Mouse (Mus musculus) lung, embryonic 16.5 days (tissue): ENCODE results near the gene Hipk2. TPM values are rescaled to one million over a fixed set of nuclear protein-coding genes. Genes with fewer than 3 reads are reported as not detected.

ENCODE experiments used
- ATAC-seq: fragments of 200-750 bp; cut with Nextera tagmentation; 2 replicates; pipeline ENCODE4 v1.8.0; 2017; ENCODE audit warnings: low read depth, mild to moderate bottlenecking, moderate library complexity
- H3K27ac ChIP-seq: fragments of 300-500 bp; sonication (generic); 2 replicates; pipeline ENCODE4 v1.5.1; 2014; ENCODE audit warnings: mild to moderate bottlenecking, control low read depth, low read length
- H3K27me3 ChIP-seq: fragments of 300-500 bp; sonication (generic); 2 replicates; pipeline ENCODE4 v1.6.1; 2014; ENCODE audit warnings: low read depth, low read length, mixed read lengths; ENCODE audit not compliant: control insufficient read depth, insufficient read depth
- H3K36me3 ChIP-seq: fragments of 300-500 bp; sonication (generic); 2 replicates; pipeline ENCODE4 v1.6.1; 2014; ENCODE audit warnings: low read length; ENCODE audit not compliant: control insufficient read depth, insufficient read depth
- H3K4me1 ChIP-seq: fragments of 300-500 bp; sonication (generic); replicated peaks from 2 replicates; pipeline ENCODE4 v1.6.1; 2014; ENCODE audit warnings: low read length, mixed read lengths; ENCODE audit not compliant: control insufficient read depth, insufficient read depth
- H3K4me2 ChIP-seq: fragments of 300-500 bp; sonication (generic); 2 replicates; pipeline ENCODE4 v1.6.1; 2014; ENCODE audit warnings: low read depth, low read length, control low read depth
- H3K4me3 ChIP-seq: fragments of 300-500 bp; sonication (generic); 2 replicates; pipeline ENCODE4 v1.5.1; 2014; ENCODE audit warnings: mild to moderate bottlenecking, low read length, control low read depth
- H3K9ac ChIP-seq: fragments of 300-500 bp; sonication (generic); 2 replicates; pipeline ENCODE4 v1.6.1; 2014; ENCODE audit warnings: low read length, control low read depth
- H3K9me3 ChIP-seq: fragments of 300-500 bp; sonication (generic); 2 replicates; pipeline ENCODE4 v1.6.1; 2016; ENCODE audit warnings: low read length; ENCODE audit not compliant: control insufficient read depth
- WGBS: fragments of 180-500 bp; shearing (Covaris S2); extraction: QIAGEN DNeasy Blood & Tissue Kit; methylation state at CpG from one replicate; pipeline ENCODE4 v1.1.7; 2014; 5-methylcytosine and 5-hydroxymethylcytosine counted together
- polyA plus RNA-seq: library from polyadenylated mRNA; unstranded; fragments of >200 nt; fragmentation: Nextera tagmentation; extraction: Ambion mirVana; gene quantifications from 2 replicates; pipeline ENCODE4 v1.2.1, GENCODE M21; 2015

The Hipk2 gene
- polyA plus RNA-seq, 1 experiment from 2014 or later: 19.8 TPM

DNA sequence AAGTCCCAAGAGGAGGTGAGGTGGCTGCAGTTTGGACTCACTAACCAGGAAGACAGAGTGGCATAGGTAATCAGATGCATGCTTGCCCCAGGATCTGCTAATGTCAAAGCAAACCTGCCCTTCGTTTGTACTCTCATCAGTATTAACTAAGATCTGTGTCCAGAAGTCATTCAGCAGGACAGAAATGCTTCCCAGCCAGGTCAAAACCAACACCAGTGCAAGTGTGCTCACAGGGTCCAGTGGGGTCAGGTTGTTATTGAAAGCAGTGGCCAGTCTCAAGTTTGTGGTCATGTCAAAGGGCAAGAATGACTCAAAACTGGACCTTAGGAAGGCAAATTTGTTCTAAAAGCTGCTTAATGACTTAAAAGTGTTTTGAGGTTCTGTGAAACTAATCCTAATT lies 9.6 kb downstream of the Hipk2 start:
- no peaks in the 10 kb centered on the region for H3K36me3 ChIP-seq
- no peak overlapping the region for H3K9ac ChIP-seq
- no peak overlapping the region for H3K27ac ChIP-seq
- no peak overlapping the region for H3K4me2 ChIP-seq
- H3K4me1 ChIP-seq: peaks cover 16% of the 10 kb centered on the region
- H3K9me3 ChIP-seq: no peaks in the 10 kb centered on the region
- no peaks in the 10 kb centered on the region for H3K27me3 ChIP-seq
- H3K4me3 ChIP-seq: no peak overlapping the region
- WGBS: 78% methylated on average over 1 of the region's 1 CpGs
- no peak for ATAC-seq

DNA sequence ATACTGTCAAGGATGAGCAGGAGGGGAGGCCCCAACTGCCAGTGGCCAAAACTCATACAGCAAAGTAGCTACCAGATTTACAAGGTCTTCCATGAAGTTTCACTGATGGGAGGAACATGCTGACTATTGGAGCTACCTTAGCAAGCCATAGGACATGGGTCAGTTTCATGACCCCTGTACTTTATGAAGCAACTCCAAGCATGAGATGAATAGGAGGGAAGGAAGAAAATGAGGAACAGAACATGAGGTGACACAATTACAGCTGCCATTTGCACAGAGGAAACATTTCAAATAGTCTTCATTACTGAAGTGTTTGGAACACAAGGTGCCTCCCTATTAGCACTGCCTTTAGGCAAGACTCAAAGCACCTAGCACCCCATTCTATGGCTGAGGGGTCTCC lies 10.2 kb downstream of the Hipk2 start:
- ATAC-seq: no peak
- Histone ChIP-seq H3K9ac (no peak overlapping the region), H3K27me3 (no peaks in the 10 kb centered on the region), H3K4me2 (no peak overlapping the region), H3K36me3 (no peaks in the 10 kb centered on the region), H3K4me1 (peaks cover 13% of the 10 kb centered on the region), H3K27ac (no peak overlapping the region), H3K4me3 (no peak overlapping the region), H3K9me3 (no peaks in the 10 kb centered on the region)

DNA sequence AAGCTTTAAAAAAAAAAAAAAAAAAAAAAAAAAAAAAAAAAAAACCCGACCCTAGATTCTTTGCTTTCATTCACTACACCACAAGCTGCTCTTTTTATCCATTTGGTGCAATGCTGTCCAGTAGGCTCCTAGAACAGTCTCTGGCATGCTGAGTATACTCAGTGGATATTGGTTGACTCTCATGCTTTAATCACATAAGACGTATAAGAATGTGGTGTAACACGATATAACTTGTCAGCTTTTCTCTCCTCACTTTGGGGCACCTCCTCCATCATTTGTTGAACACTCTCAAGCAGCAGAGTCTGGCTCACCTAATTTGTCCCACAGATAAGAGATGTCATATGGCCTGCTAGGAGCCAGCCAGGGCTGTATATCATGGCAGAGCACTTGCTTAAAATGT lies 12.4 kb downstream of the Hipk2 start:
- H3K27me3 ChIP-seq: no peaks in the 10 kb centered on the region
- H3K4me1 ChIP-seq: peaks cover 13% of the 10 kb centered on the region
- H3K27ac ChIP-seq: no peak overlapping the region
- no peaks in the 10 kb centered on the region for H3K36me3 ChIP-seq
- no peak overlapping the region for H3K4me2 ChIP-seq
- no peak overlapping the region for H3K4me3 ChIP-seq
- no peak overlapping the region for H3K9ac ChIP-seq
- peak; percentile 72 for ATAC-seq
- H3K9me3 ChIP-seq: no peaks in the 10 kb centered on the region
- WGBS: 15% methylated on average over 3 of the region's 3 CpGs

GRCm38 (mm10) chr6:38860301-38860700 lies 15.7 kb downstream of the Hipk2 start:
- no peaks in the 10 kb centered on the region for H3K9me3 ChIP-seq
- H3K27ac ChIP-seq: no peak overlapping the region
- no peak for ATAC-seq
- H3K27me3 ChIP-seq: no peaks in the 10 kb centered on the region
- no peaks in the 10 kb centered on the region for H3K36me3 ChIP-seq
- no peak overlapping the region for H3K4me2 ChIP-seq
- H3K4me3 ChIP-seq: no peak overlapping the region
- peaks cover 7% of the 10 kb centered on the region; the same call in 1 of the 2 replicates for H3K4me1 ChIP-seq
- H3K9ac ChIP-seq: no peak overlapping the region
- 89% methylated on average over 2 of the region's 2 CpGs for WGBS

DNA sequence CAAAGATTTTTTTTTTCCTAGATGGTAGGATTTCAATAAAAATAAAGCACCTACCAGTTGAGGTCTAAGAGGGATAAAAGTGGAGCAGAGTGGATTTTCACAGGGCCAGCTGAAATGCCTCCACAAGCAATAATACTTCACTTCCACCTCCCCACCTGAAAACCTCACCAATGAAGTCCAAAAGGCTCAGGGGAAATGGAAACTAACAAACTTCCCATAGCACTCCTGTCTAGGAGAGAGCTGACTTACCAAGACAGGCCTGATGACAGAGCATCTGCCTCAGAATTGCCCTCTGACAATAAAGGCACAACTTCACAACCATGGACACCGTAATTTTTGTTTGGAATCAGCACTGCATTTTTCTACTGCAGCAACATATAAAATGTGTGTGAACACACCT lies 16.1 kb downstream of the Hipk2 start:
- 94% methylated on average over 1 of the region's 1 CpGs for WGBS
- no peak for ATAC-seq
- no peaks in the 10 kb centered on the region for H3K36me3 ChIP-seq

GRCm38 (mm10) chr6:38853561-38853992 lies 22.4 kb downstream of the Hipk2 start:
- 58% methylated on average over 5 of the region's 5 CpGs for WGBS
- no peaks in the 10 kb centered on the region for H3K36me3 ChIP-seq
- ATAC-seq: no peak
- H3K27ac ChIP-seq: 0 out of 2 replicates have a peak overlapping the region, but pooled peaks have one; percentile 12
- peaks cover 1% of the 10 kb centered on the region; the same call in 1 of the 2 replicates for H3K4me1 ChIP-seq
- no peaks in the 10 kb centered on the region for H3K27me3 ChIP-seq
- no peak overlapping the region for H3K4me2 ChIP-seq
- no peaks in the 10 kb centered on the region for H3K9me3 ChIP-seq
- no peak overlapping the region for H3K9ac ChIP-seq
- H3K4me3 ChIP-seq: no peak overlapping the region

More for the DNA sequence above, 16.1 kb downstream of the Hipk2 start:
- Histone ChIP-seq H3K4me3 (no peak overlapping the region), H3K4me2 (no peak overlapping the region), H3K27me3 (no peaks in the 10 kb centered on the region), H3K9me3 (no peaks in the 10 kb centered on the region), H3K9ac (no peak overlapping the region), H3K27ac (no peak overlapping the region), H3K4me1 (peaks cover 7% of the 10 kb centered on the region; the same call in 1 of the 2 replicates)

DNA sequence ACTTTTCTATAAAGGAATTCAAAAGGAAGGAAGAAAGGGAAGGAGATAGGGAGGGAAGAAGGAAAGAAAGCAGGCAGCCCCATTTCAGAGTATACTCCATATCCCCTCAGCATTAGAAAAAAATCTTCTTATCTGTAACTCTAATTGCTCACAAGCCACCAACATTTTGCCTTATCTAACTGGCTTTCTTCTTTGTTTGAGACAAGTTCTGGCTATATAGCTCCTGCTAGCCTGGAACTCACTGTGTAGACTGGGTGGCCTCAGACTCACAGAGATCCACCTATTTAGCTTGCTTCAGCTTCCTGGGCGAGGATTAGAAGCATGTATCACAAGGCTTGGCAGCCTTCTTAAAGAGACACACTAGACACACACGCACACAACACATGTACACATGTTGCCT lies 24.2 kb downstream of the Hipk2 start:
- ATAC-seq: no peak
- H3K9me3 ChIP-seq: no peaks in the 10 kb centered on the region
- no peak overlapping the region for H3K4me3 ChIP-seq
- H3K4me1 ChIP-seq: peaks cover 18% of the 10 kb centered on the region
- no peaks in the 10 kb centered on the region for H3K27me3 ChIP-seq
- no peak overlapping the region for H3K4me2 ChIP-seq
- H3K36me3 ChIP-seq: no peaks in the 10 kb centered on the region
- no peak overlapping the region for H3K27ac ChIP-seq
- H3K9ac ChIP-seq: no peak overlapping the region
- 82% methylated on average over 2 of the region's 2 CpGs for WGBS

GRCm38 (mm10) chr6:38850715-38851259 lies 25.2 kb downstream of the Hipk2 start:
- H3K4me2 ChIP-seq: no peak overlapping the region
- H3K9me3 ChIP-seq: no peaks in the 10 kb centered on the region
- peaks cover 27% of the 10 kb centered on the region for H3K4me1 ChIP-seq
- no peak overlapping the region for H3K9ac ChIP-seq
- no peak overlapping the region for H3K27ac ChIP-seq
- 87% methylated on average over 6 of the region's 6 CpGs for WGBS
- no peak for ATAC-seq
- no peak overlapping the region for H3K4me3 ChIP-seq
- no peaks in the 10 kb centered on the region for H3K36me3 ChIP-seq
- no peaks in the 10 kb centered on the region for H3K27me3 ChIP-seq

DNA sequence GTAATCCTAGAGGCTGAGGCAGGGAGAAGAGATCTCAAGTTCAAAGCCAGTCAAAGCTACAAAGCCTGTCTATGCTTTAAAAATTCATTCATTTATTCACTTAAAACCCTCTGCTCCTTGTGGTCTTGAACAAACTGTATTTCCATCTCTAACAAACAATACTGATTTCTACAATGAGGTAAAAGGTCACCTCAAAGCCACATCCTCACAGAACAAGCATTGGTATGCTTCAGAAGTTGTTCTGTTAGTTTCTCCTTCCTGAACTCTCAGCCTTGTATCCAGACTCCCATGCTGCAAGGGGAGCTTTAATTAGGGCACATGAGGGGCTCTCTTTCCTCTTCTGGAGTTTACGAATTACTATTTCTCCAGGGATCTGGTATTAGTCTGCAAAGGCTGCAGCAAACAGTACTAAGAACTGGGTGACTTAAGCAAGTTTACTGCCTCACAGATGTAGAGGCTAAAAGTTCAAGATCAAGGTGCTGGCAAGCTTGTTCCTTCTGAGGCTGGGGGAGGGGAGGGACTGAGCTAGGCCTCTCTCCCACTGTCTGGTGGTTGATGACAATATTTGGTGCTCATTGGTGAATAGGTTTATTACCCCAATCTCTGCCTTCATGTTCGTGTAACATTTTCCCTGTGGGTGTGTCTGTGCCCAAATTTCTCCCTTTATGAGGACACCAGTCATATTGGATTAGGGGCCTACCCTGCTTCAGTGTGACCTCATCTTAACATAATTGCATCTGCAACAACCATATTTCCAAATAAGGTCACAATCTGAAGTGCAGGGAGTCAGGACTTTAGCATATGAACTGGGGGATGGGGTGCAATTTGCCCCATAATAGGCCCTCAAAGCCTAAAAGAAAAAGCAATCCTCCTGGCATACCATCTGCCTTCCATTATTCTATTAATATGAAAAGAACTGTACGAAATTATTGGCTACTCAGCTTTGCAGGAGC lies 27.7 kb downstream of the Hipk2 start:
- Histone ChIP-seq H3K9me3 (no peaks in the 10 kb centered on the region), H3K4me1 (peaks cover 35% of the 10 kb centered on the region), H3K4me2 (no peak overlapping the region), H3K4me3 (no peak overlapping the region), H3K36me3 (no peaks in the 10 kb centered on the region), H3K27me3 (no peaks in the 10 kb centered on the region), H3K27ac (no peak overlapping the region), H3K9ac (no peak overlapping the region)
- WGBS: 76% methylated on average over 3 of the region's 3 CpGs
- no peak for ATAC-seq
